Mouse (Mus musculus) neural tube, embryonic 14.5 days (tissue): ENCODE measurements at regions not wholly inside any gene's neighbourhood (a gene's known extent, or its start where the extent isn't known, plus 50 kb on each side); places are given as distances from the start of the nearest gene placed in this dataset.

Experiments
- ATAC-seq: fragments of 200-750 bp; cut with Nextera tagmentation; 2 replicates; pipeline ENCODE4 v1.8.0; 2017; ENCODE audit warnings: low read depth, mild to moderate bottlenecking, moderate TSS enrichment, moderate library complexity
- H3K27ac ChIP-seq: fragments of 300-500 bp; sonication (generic); 2 replicates; pipeline ENCODE4 v1.5.1; 2014; ENCODE audit warnings: low read depth, mild to moderate bottlenecking, control low read depth, low read length, moderate library complexity, mixed read lengths
- H3K27me3 ChIP-seq: fragments of 300-500 bp; sonication (generic); 2 replicates; pipeline ENCODE4 v1.6.1; 2014; ENCODE audit warnings: low read length; ENCODE audit not compliant: control insufficient read depth, insufficient read depth
- H3K36me3 ChIP-seq: fragments of 300-500 bp; sonication (generic); 2 replicates; pipeline ENCODE4 v1.6.1; 2014; ENCODE audit warnings: low read length, mixed read lengths; ENCODE audit not compliant: control insufficient read depth, insufficient read depth
- H3K4me1 ChIP-seq: fragments of 300-500 bp; sonication (generic); 2 replicates; pipeline ENCODE4 v1.6.1; 2014; ENCODE audit warnings: low read length; ENCODE audit not compliant: control insufficient read depth, insufficient read depth
- H3K4me2 ChIP-seq: fragments of 300-500 bp; sonication (generic); 2 replicates; pipeline ENCODE4 v1.6.1; 2014; ENCODE audit warnings: mild to moderate bottlenecking, low read depth, low read length, control low read depth
- H3K4me3 ChIP-seq: fragments of 300-500 bp; sonication (generic); 2 replicates; pipeline ENCODE4 v1.5.1; 2014; ENCODE audit warnings: low read depth, low read length, control low read depth, mixed read lengths
- H3K9ac ChIP-seq: fragments of 300-500 bp; sonication (generic); replicated peaks from 2 replicates; pipeline ENCODE4 v1.6.1; 2014; ENCODE audit warnings: low read depth, mild to moderate bottlenecking, control low read depth, low read length, mixed read lengths
- H3K9me3 ChIP-seq: fragments of 300-500 bp; sonication (generic); 2 replicates; pipeline ENCODE4 v1.6.1; 2016; ENCODE audit warnings: low read length; ENCODE audit not compliant: control insufficient read depth
- WGBS: fragments of 180-500 bp; shearing (Covaris S2); extraction: QIAGEN DNeasy Blood & Tissue Kit; methylation state at CpG from one replicate; pipeline ENCODE4 v1.1.7; 2014; 5-methylcytosine and 5-hydroxymethylcytosine counted together

- 77% methylated on average over 2 of the region's 2 CpGs for WGBS
- H3K27me3 ChIP-seq: no peaks in the 10 kb centered on the region
Observed at GRCm38 (mm10) chr8:87260305-87260704, 212.1 kb downstream of the Cbln1 start.

GRCm38 (mm10) chr8:87242681-87243080 lies 229.7 kb downstream of the Cbln1 start:
- Histone ChIP-seq H3K9ac (no peak overlapping the region), H3K36me3 (no peaks in the 10 kb centered on the region), H3K4me1 (no peaks in the 10 kb centered on the region), H3K9me3 (no peaks in the 10 kb centered on the region), H3K27me3 (no peaks in the 10 kb centered on the region), H3K4me3 (no peak overlapping the region), H3K4me2 (no peak overlapping the region), H3K27ac (no peak overlapping the region)
- 74% methylated on average over 2 of the region's 2 CpGs for WGBS
- ATAC-seq: no peak

More at GRCm38 (mm10) chr8:87260305-87260704, 212.1 kb downstream of the Cbln1 start:
- no peaks in the 10 kb centered on the region for H3K36me3 ChIP-seq
- H3K4me2 ChIP-seq: no peak overlapping the region
- H3K4me1 ChIP-seq: no peaks in the 10 kb centered on the region
- no peaks in the 10 kb centered on the region for H3K9me3 ChIP-seq
- no peak overlapping the region for H3K4me3 ChIP-seq
- H3K27ac ChIP-seq: no peak overlapping the region
- no peak for ATAC-seq
- H3K9ac ChIP-seq: no peak overlapping the region

- peaks cover 19% of the 10 kb centered on the region for H3K4me1 ChIP-seq
- 33% methylated on average over 6 of the region's 7 CpGs for WGBS
- no peak overlapping the region for H3K27ac ChIP-seq
- no peak overlapping the region for H3K9ac ChIP-seq
- no peak overlapping the region for H3K4me3 ChIP-seq
- no peak for ATAC-seq
- no peaks in the 10 kb centered on the region for H3K27me3 ChIP-seq
- no peaks in the 10 kb centered on the region for H3K36me3 ChIP-seq
- no peaks in the 10 kb centered on the region for H3K9me3 ChIP-seq
- H3K4me2 ChIP-seq: no peak overlapping the region
Observed at GRCm38 (mm10) chr8:87237181-87237580, 235.2 kb downstream of the Cbln1 start.

- WGBS: 84% methylated on average over 11 of the region's 11 CpGs
- peaks cover 23% of the 10 kb centered on the region for H3K4me1 ChIP-seq
- peak overlapping the region; percentile 60; the same call in 1 of the 2 replicates for H3K27ac ChIP-seq
Observed at GRCm38 (mm10) chr8:87236438-87236837, 236.0 kb downstream of the Cbln1 start.

GRCm38 (mm10) chr8:87235341-87236075 lies 236.9 kb downstream of the Cbln1 start:
- H3K4me2 ChIP-seq: peak overlapping the region; percentile 26
- WGBS: 20% methylated on average over 18 of the region's 18 CpGs
- H3K4me1 ChIP-seq: peaks cover 24% of the 10 kb centered on the region

More at GRCm38 (mm10) chr8:87236438-87236837, 236.0 kb downstream of the Cbln1 start:
- Histone ChIP-seq H3K4me3 (no peak overlapping the region), H3K4me2 (no peak overlapping the region), H3K9me3 (no peaks in the 10 kb centered on the region), H3K9ac (no peak overlapping the region), H3K27me3 (no peaks in the 10 kb centered on the region), H3K36me3 (no peaks in the 10 kb centered on the region)
- no peak for ATAC-seq

GRCm38 (mm10) chr8:87234336-87234735 lies 238.1 kb downstream of the Cbln1 start:
- WGBS: 38% methylated on average over 5 of the region's 5 CpGs
- ATAC-seq: 0 out of 2 replicates have a peak, but pooled peaks have one; percentile 5
- Histone ChIP-seq H3K9ac (no peak overlapping the region), H3K4me3 (no peak overlapping the region), H3K27me3 (no peaks in the 10 kb centered on the region), H3K9me3 (no peaks in the 10 kb centered on the region), H3K4me2 (no peak overlapping the region), H3K27ac (no peak overlapping the region), H3K4me1 (peaks cover 27% of the 10 kb centered on the region), H3K36me3 (no peaks in the 10 kb centered on the region)

More at GRCm38 (mm10) chr8:87235341-87236075, 236.9 kb downstream of the Cbln1 start:
- no peaks in the 10 kb centered on the region for H3K9me3 ChIP-seq
- H3K4me3 ChIP-seq: no peak overlapping the region
- peak; percentile 77 for ATAC-seq
- peak overlapping the region; percentile 17; the same call in 1 of the 2 replicates for H3K9ac ChIP-seq
- peak overlapping the region; percentile 60 for H3K27ac ChIP-seq
- H3K36me3 ChIP-seq: no peaks in the 10 kb centered on the region
- H3K27me3 ChIP-seq: no peaks in the 10 kb centered on the region

GRCm38 (mm10) chr8:87233805-87234331 lies 238.5 kb downstream of the Cbln1 start:
- H3K9ac ChIP-seq: no peak overlapping the region
- H3K27ac ChIP-seq: no peak overlapping the region
- peaks cover 27% of the 10 kb centered on the region for H3K4me1 ChIP-seq
- peak; percentile 31; the same call in 1 of the 2 replicates for ATAC-seq
- H3K27me3 ChIP-seq: no peaks in the 10 kb centered on the region
- WGBS: 34% methylated on average over 10 of the region's 10 CpGs
- H3K36me3 ChIP-seq: no peaks in the 10 kb centered on the region
- H3K9me3 ChIP-seq: no peaks in the 10 kb centered on the region
- no peak overlapping the region for H3K4me3 ChIP-seq
- H3K4me2 ChIP-seq: no peak overlapping the region

GRCm38 (mm10) chr8:87231762-87232161 lies 240.6 kb downstream of the Cbln1 start:
- no peak for ATAC-seq
- no peaks in the 10 kb centered on the region for H3K36me3 ChIP-seq
- peaks cover 27% of the 10 kb centered on the region for H3K4me1 ChIP-seq
- H3K9ac ChIP-seq: no peak overlapping the region
- no peaks in the 10 kb centered on the region for H3K9me3 ChIP-seq
- no peak overlapping the region for H3K4me3 ChIP-seq
- no peak overlapping the region for H3K4me2 ChIP-seq
- H3K27ac ChIP-seq: no peak overlapping the region
- no peaks in the 10 kb centered on the region for H3K27me3 ChIP-seq
- WGBS: 13% methylated on average over 4 of the region's 4 CpGs

GRCm38 (mm10) chr8:87230096-87230495 lies 242.3 kb downstream of the Cbln1 start:
- Histone ChIP-seq H3K36me3 (no peaks in the 10 kb centered on the region), H3K27ac (no peak overlapping the region), H3K4me2 (no peak overlapping the region), H3K4me3 (no peak overlapping the region), H3K27me3 (no peaks in the 10 kb centered on the region), H3K9ac (no peak overlapping the region), H3K4me1 (peaks cover 18% of the 10 kb centered on the region), H3K9me3 (no peaks in the 10 kb centered on the region)
- no peak for ATAC-seq
- 82% methylated on average over 4 of the region's 4 CpGs for WGBS
